Mouse (Mus musculus) hindbrain, embryonic 11.5 days (tissue): ENCODE data around the gene Dtnbp1. TPM values are rescaled to one million over a fixed set of nuclear protein-coding genes. Genes with fewer than 3 reads are reported as not detected.

Experiments
- ATAC-seq: fragments of 200-750 bp; cut with Nextera tagmentation; 2 replicates; pipeline ENCODE4 v1.8.0; 2017; ENCODE audit warnings: mild to moderate bottlenecking, moderate TSS enrichment, moderate library complexity; ENCODE audit not compliant: low FRiP score
- DNase-seq: peaks from one replicate; pipeline ENCODE4 v3.0.0-alpha.2; 2015; ENCODE audit warnings: low spot score
- H3K27ac ChIP-seq: fragments of 300-500 bp; sonication (generic); 2 replicates; pipeline ENCODE4 v1.5.1; 2014; ENCODE audit warnings: mild to moderate bottlenecking, low read depth, low read length
- H3K27me3 ChIP-seq: fragments of 300-500 bp; sonication (generic); 2 replicates; pipeline ENCODE4 v1.6.1; 2014; ENCODE audit warnings: mild to moderate bottlenecking, low read length, moderate library complexity, mixed read lengths; ENCODE audit not compliant: control insufficient read depth, insufficient read depth
- H3K36me3 ChIP-seq: fragments of 300-500 bp; sonication (generic); 2 replicates; pipeline ENCODE4 v1.6.1; 2014; ENCODE audit warnings: mild to moderate bottlenecking, low read length, moderate library complexity, mixed read lengths; ENCODE audit not compliant: control insufficient read depth, insufficient read depth
- H3K4me1 ChIP-seq: fragments of 300-500 bp; sonication (generic); replicated peaks from 2 replicates; pipeline ENCODE4 v1.6.1; 2014; ENCODE audit warnings: low read length, mixed read lengths; ENCODE audit not compliant: control insufficient read depth, insufficient read depth
- H3K4me2 ChIP-seq: fragments of 300-500 bp; sonication (generic); replicated peaks from 2 replicates; pipeline ENCODE4 v1.6.1; 2014; ENCODE audit warnings: mild to moderate bottlenecking, low read depth, low read length
- H3K4me3 ChIP-seq: fragments of 300-500 bp; sonication (generic); 2 replicates; pipeline ENCODE4 v1.5.1; 2014; ENCODE audit warnings: low read depth, low read length
- H3K9ac ChIP-seq: fragments of 300-500 bp; sonication (generic); 2 replicates; pipeline ENCODE4 v1.6.1; 2014; ENCODE audit warnings: low read depth, low read length
- H3K9me3 ChIP-seq: fragments of 300-500 bp; sonication (generic); 2 replicates; pipeline ENCODE4 v1.6.1; 2016; ENCODE audit warnings: low read length; ENCODE audit not compliant: control insufficient read depth
- WGBS: fragments of 180-500 bp; shearing (Covaris S2); extraction: QIAGEN DNeasy Blood & Tissue Kit; methylation state at CpG from one replicate; pipeline ENCODE4 v1.1.7; 2014; 5-methylcytosine and 5-hydroxymethylcytosine counted together
- polyA plus RNA-seq: library from polyadenylated mRNA; unstranded; fragments of >200 nt; fragmentation: Nextera tagmentation; extraction: Ambion mirVana; gene quantifications from 2 replicates; pipeline ENCODE4 v1.2.1, GENCODE M21; 2014

Gene Dtnbp1
- polyA plus RNA-seq, 1 experiment from 2014 or later: 69.2 TPM

DNA sequence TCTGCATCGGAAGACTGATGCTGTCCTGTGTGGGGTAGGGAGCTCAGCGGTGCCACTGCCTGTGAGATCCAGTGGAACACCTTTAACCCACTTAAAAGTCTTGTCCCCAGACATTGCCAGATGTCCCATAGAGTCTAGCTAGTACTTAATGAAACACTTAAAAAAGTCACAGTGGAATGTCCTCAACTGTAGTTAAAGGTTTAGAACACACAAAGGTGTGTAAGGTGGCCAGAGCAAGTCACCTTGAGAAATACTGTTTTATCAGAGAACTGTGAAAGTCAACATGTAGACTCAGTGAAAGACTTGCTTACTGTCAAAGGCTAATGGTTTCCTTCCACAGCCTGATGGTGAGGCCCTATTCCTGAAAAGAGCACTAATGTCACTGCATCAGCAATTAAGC is 76.8 kb downstream of the Dtnbp1 start:
- Histone ChIP-seq H3K9ac (no peak overlapping the region), H3K36me3 (peaks cover 7% of the 10 kb centered on the region; the same call in 1 of the 2 replicates), H3K27ac (no peak overlapping the region), H3K4me1 (no peaks in the 10 kb centered on the region), H3K9me3 (no peaks in the 10 kb centered on the region), H3K27me3 (no peaks in the 10 kb centered on the region), H3K4me3 (no peak overlapping the region), H3K4me2 (no peak overlapping the region)
- DNase-seq (no peak), ATAC-seq (no peak)
- 90% methylated on average over 2 of the region's 2 CpGs for WGBS

GRCm38 (mm10) chr13:44924042-44924441 is 77.9 kb downstream of the Dtnbp1 start:
- 91% methylated on average over 3 of the region's 3 CpGs for WGBS
- no peak overlapping the region for H3K4me2 ChIP-seq
- H3K36me3 ChIP-seq: peaks cover 10% of the 10 kb centered on the region; the same call in 1 of the 2 replicates
- no peaks in the 10 kb centered on the region for H3K9me3 ChIP-seq
- DNase-seq (no peak), ATAC-seq (no peak)
- H3K27ac ChIP-seq: no peak overlapping the region
- no peak overlapping the region for H3K4me3 ChIP-seq
- no peaks in the 10 kb centered on the region for H3K27me3 ChIP-seq
- no peak overlapping the region for H3K9ac ChIP-seq
- no peaks in the 10 kb centered on the region for H3K4me1 ChIP-seq

DNA sequence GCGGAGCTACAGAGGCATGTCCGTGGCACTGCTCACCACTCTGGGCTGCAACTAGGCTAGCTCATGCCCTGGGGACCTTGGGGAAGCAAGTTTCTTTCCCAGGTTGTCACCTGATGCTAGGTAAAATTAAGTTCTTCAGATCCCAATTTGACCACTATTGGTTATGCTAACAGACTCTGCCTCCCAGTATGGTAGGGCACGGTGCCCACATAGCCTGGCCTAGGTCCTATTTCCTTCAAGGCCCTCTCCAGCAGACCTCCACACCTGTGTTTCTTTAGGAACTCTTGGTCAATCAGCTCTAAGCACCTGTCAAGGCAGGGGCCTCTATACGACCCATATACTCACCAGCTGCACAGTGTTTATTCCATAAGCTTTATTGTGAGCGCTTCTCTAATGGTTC is 80.2 kb downstream of the Dtnbp1 start:
- H3K9me3 ChIP-seq: no peaks in the 10 kb centered on the region
- DNase-seq (no peak), ATAC-seq (no peak)
- no peak overlapping the region for H3K4me3 ChIP-seq
- H3K4me2 ChIP-seq: no peak overlapping the region
- peaks cover 8% of the 10 kb centered on the region; the same call in 1 of the 2 replicates for H3K36me3 ChIP-seq
- H3K4me1 ChIP-seq: no peaks in the 10 kb centered on the region
- H3K9ac ChIP-seq: no peak overlapping the region
- WGBS: 94% methylated on average over 5 of the region's 5 CpGs
- H3K27ac ChIP-seq: no peak overlapping the region
- H3K27me3 ChIP-seq: no peaks in the 10 kb centered on the region

DNA sequence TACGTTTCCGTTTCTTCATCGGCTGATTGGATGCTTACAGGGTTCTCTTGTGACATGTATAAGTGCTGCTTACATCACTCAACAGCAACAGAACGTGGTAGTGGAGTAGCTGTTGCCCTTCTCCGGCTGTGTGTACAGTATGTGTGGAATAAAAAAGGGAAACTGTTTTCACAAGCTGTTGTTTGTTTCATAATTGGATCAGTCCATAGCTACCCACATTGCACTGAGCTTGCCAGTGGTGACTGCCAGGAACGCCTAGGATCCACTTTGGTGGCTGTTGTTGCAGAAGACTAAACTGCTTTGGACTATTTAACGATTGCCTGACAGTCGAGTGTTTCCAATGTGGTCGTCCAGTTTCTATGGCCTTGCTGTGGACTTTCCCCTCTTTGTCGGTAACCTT is 80.9 kb downstream of the Dtnbp1 start:
- Histone ChIP-seq H3K27me3 (no peaks in the 10 kb centered on the region), H3K27ac (no peak overlapping the region), H3K4me1 (no peaks in the 10 kb centered on the region), H3K4me2 (no peak overlapping the region), H3K9me3 (no peaks in the 10 kb centered on the region), H3K4me3 (no peak overlapping the region), H3K36me3 (peaks cover 8% of the 10 kb centered on the region; the same call in 1 of the 2 replicates), H3K9ac (no peak overlapping the region)
- DNase-seq (no peak), ATAC-seq (no peak)
- 87% methylated on average over 10 of the region's 10 CpGs for WGBS

DNA sequence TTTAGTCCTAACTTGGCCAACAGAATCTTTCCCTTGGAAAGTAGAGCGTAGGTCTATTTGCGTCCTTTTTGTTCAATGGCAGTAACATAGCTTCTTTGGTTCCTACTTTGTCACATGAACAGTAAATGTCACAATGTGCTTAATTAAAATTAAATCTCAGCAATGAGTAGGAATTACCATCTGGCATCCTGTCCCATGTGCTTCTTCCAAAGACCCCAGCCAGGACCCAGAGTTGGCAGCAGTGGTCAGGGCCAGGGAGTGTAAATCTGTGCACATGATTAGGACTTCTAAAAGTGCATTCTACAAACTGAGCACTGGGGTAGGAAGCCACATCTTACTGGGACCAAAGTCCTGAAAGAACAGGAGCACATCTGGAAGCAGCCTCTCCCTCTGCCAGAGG is 83.7 kb downstream of the Dtnbp1 start:
- no peaks in the 10 kb centered on the region for H3K4me1 ChIP-seq
- H3K36me3 ChIP-seq: peaks cover 8% of the 10 kb centered on the region; the same call in 1 of the 2 replicates
- no peak for ATAC-seq
- H3K4me3 ChIP-seq: no peak overlapping the region
- no peaks in the 10 kb centered on the region for H3K27me3 ChIP-seq
- no peak for DNase-seq
- no peak overlapping the region for H3K27ac ChIP-seq
- no peaks in the 10 kb centered on the region for H3K9me3 ChIP-seq
- H3K9ac ChIP-seq: no peak overlapping the region
- 98% methylated on average over 2 of the region's 2 CpGs for WGBS
- no peak overlapping the region for H3K4me2 ChIP-seq

DNA sequence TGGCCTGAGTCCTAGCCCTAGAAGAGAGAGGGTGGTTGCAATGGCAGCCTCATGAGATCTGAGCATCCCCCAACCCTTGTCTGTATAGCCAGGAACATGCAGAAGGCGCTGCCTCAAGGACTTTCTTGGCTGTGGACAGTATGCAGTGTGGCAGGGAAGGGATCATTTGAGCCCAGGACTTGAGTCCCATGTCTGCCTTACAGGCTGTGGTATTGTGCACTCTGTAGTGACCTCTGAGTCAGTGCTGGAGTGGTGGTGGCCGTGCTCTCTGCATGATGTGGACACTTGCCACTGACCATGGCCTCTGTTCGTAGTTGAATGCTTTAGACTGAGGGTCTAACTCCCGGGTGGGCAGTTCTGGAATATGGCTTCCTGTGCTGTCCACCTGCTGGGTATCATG is 84.7 kb downstream of the Dtnbp1 start:
- Histone ChIP-seq H3K27me3 (no peaks in the 10 kb centered on the region), H3K4me1 (no peaks in the 10 kb centered on the region), H3K4me2 (no peak overlapping the region), H3K36me3 (peaks cover 8% of the 10 kb centered on the region; the same call in 1 of the 2 replicates), H3K9me3 (no peaks in the 10 kb centered on the region), H3K4me3 (no peak overlapping the region), H3K9ac (no peak overlapping the region), H3K27ac (no peak overlapping the region)
- DNase-seq (no peak), ATAC-seq (no peak)
- WGBS: 89% methylated on average over 4 of the region's 4 CpGs

DNA sequence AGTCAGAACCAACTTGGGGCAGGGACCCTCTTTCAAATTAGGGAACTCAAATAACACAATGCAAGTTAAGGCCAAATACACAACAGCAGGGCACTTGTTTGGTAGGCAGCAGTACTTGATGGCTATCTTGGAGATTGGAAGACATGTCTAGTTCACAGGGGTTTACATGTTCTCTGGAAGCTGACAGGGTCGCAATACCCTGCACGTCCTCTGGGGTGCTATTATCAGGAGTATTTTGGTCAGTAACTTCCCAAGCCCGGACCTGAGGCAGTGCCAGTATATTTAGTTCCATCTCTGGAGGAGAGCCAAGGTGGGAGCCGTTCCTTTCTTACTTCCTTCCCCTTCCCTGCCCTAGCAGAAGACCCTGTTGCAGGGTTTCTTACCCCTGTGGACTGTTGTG is 86.0 kb downstream of the Dtnbp1 start:
- ATAC-seq (no peak), DNase-seq (peak; percentile 40)
- peaks cover 11% of the 10 kb centered on the region; the same call in 1 of the 2 replicates for H3K36me3 ChIP-seq
- H3K4me2 ChIP-seq: no peak overlapping the region
- no peaks in the 10 kb centered on the region for H3K27me3 ChIP-seq
- no peak overlapping the region for H3K27ac ChIP-seq
- H3K4me1 ChIP-seq: no peaks in the 10 kb centered on the region
- 82% methylated on average over 4 of the region's 4 CpGs for WGBS
- H3K9me3 ChIP-seq: no peaks in the 10 kb centered on the region
- H3K9ac ChIP-seq: no peak overlapping the region
- no peak overlapping the region for H3K4me3 ChIP-seq

DNA sequence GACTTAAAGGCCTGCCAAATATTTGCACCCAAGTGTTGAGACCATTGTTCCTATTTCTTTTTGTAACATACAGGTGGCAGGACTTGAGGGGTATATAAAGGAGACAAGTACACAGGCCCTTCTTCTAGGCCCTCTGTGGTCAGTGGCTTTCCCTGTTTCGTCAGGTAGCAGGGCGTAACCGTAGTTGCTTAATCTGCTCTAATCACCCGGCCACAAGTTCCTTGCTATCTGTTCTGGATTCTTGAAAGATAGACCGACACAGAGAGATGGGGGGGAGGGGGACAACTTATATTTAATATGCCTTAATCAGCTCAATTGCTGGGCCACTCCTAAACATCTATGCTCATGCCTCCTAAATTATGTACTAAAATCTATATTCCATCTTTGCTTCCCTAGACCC is 86.6 kb downstream of the Dtnbp1 start:
- 94% methylated on average over 5 of the region's 5 CpGs for WGBS
- Histone ChIP-seq H3K4me3 (no peak overlapping the region), H3K9ac (no peak overlapping the region), H3K4me2 (no peak overlapping the region), H3K36me3 (peaks cover 11% of the 10 kb centered on the region; the same call in 1 of the 2 replicates), H3K9me3 (no peaks in the 10 kb centered on the region), H3K27ac (no peak overlapping the region), H3K4me1 (no peaks in the 10 kb centered on the region), H3K27me3 (no peaks in the 10 kb centered on the region)
- no peak for DNase-seq
- no peak for ATAC-seq

- no peak overlapping the region for H3K4me2 ChIP-seq
- WGBS: 71% methylated on average over 7 of the region's 7 CpGs
- H3K27ac ChIP-seq: no peak overlapping the region
- no peaks in the 10 kb centered on the region for H3K4me1 ChIP-seq
- peaks cover 9% of the 10 kb centered on the region; the same call in 1 of the 2 replicates for H3K36me3 ChIP-seq
- DNase-seq (peak; percentile 30), ATAC-seq (no peak)
- H3K27me3 ChIP-seq: no peaks in the 10 kb centered on the region
- H3K9ac ChIP-seq: no peak overlapping the region
- H3K9me3 ChIP-seq: no peaks in the 10 kb centered on the region
- no peak overlapping the region for H3K4me3 ChIP-seq
Observed at GRCm38 (mm10) chr13:44913560-44913959, 88.4 kb downstream of the Dtnbp1 start.
